Mouse (Mus musculus) gastrocnemius, postnatal 14 days (tissue): ENCODE measurements at regions not wholly inside any gene's neighbourhood (a gene's known extent, or its start where the extent isn't known, plus 50 kb on each side); places are given as distances from the start of the nearest gene placed in this dataset.
"Not testable (repeated sequence)": the region's sequence is repeated elsewhere in the genome, so short reads cannot be mapped to it uniquely, and the experiment has no call there.

Experiments used
- DNase-seq: peaks from one replicate; pipeline ENCODE4 v3.0.0; 2021; ENCODE audit warnings: mixed read lengths
- intact Hi-C: fragments of 180-260 bp; cut with DNase I; formaldehyde crosslinking; loops from one replicate; pipeline ENCODE4 v1.15.1; 2025; ENCODE audit warnings: low total_unique reads

DNA sequence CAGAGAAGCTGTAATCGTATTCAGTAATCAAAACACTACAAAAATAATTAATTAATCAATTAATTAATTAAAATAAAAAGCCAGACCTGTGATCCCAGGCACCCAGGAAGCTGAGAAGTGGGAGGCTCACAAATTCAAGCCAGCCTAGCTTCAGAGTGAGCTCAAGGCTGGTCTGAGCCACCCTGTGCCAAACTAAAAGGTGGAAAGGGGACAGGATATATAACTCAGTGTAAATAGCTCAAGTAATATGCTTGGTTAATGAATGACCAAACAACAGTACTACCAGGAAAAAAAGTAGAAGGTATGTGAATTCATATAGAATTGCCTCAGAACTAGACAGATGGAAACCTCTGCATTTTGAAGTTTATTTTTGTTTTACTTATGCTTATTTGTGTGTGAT, 321.2 kb downstream of the Rbm26 start:
- intact Hi-C loops, result no loop called here
- no peak for DNase-seq

DNA sequence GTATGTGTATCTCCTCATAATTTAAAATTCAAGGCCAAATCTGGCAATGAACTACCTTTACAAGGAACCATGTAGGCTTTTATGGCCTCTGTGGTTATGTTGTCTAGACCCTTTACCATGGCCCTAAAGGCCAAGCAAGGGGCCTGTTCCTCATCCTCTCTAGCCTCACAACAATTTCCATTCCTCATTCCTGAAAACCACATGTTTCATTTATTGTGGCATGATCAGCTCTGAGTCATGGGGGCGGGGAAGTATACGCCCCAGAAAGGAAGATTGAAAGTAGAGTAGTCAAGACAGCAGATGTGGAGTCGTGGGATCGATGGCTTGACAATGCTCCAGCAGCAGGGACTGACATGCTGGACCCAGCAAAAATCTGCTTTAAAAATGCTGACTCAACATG, 326.8 kb upstream of the Rnf219 start:
- intact Hi-C loops, result no loop called here
- DNase-seq, result no peak

DNA sequence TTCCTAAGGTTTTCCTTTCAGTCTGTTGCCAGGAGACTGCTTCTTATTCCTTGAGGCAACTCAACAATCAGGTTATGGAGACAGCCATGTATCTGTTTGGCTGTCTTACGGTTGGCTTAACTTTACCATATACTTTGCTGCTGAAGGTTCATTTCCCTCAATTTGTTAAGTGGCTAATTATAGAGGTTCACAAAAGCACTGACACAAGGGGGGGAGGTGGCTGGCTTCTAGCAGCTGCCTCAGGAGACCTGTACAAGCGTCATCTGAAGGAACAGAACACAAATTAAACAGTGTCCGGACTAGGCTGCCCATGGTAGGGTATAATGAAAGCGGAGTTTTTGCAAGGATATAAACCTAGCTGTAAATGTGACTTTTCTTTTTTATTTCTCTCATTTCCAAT, 305.0 kb upstream of the Rnf219 start:
- intact Hi-C loops, result no loop called here
- DNase-seq, result no peak

DNA sequence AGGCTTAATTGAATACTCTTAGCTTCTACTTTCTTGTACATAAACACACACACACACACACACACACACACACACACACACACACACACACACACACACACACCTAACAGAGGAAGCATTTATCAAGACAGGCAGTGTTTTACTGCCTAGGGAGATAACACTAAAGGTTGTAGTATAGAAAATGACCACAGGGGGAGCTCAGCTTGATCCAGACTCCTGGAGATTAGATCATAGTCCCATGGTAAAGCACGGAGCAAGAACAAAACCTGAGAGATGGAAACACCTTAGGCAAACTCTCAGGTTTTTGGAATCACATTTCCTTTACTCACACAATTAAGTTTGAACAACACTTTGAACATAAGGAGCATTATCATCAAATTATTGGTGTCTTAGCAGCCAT, 302.5 kb upstream of the Rnf219 start:
- intact Hi-C loops, result no loop called here
- DNase-seq, result no peak

DNA sequence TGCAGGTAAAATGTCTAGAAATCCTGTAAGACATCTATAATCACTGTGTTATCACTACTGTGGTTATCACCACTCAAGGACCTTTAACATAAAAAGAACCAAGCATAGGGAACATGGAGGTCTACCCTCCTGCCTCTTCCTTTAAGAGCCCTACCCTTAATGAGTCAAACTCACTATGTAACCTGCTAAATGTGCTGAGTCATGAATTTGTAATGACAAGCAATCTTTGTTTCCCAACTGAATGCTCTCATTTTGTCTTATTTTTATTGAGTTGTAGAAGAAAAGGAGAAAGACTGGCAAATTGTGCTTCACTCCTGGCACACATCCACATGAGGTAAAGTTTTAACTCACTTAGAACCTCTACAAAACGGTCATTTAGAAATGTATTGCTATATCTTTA, 301.8 kb upstream of the Rnf219 start:
- intact Hi-C loops, result no loop called here
- no peak for DNase-seq

DNA sequence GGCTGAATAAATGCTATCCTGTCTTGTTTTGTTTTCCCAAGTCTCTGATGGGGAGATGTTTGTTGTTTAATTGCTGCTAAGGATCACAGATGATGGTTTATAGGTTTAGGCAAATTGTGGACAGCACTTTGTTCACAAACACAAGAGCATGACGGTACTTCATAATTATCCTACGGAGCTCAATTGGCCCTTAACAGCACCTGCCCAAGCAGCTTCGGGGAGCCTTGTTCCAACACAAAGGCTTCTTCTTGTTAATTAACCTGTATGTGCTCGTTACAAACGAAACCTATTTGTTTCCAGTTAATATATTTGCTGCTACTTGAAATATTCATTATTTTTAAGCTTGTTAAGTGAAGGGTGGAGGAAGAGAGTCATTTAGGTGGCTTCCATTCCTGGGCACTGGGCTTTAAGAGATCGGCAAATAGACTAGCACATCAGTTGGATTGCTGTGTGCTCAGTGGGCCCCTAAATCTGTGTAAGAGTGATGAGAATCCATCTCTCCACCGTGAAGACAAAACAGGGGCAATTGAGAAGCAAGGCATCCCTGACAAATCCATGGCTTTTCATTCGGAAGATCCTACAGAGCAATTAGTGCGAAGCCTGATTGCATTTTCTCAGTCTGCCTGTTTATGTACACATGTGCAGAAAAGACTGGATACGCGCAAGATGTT, 299.6 kb upstream of the Rnf219 start:
- intact Hi-C loops, result no loop called here
- DNase-seq, result no peak

DNA sequence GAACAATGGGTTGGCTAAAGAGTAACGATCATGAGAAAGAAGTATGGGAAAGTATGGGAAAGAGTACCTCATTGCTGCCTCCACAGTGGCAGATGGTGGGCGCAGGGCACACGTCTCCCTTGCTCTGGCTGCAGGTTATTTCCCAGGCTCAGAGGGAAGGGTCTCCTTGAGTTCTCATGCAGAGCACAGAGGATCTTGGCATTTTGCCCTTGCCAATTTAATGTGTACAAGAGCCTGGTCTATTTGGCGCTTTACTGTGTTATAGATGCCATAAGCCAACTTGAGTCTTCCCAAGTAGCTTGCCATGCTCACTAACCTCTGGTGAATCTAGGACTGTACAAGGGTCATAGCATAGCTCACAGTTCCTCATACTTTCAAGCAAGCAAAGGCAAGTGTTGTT, 296.7 kb upstream of the Rnf219 start:
- intact Hi-C loops, result loop anchor here (10.0 kb wide), 2 partner anchors 674 to 784 kb away; no protein-coding TSS in a partner anchor
- DNase-seq, result no peak

DNA sequence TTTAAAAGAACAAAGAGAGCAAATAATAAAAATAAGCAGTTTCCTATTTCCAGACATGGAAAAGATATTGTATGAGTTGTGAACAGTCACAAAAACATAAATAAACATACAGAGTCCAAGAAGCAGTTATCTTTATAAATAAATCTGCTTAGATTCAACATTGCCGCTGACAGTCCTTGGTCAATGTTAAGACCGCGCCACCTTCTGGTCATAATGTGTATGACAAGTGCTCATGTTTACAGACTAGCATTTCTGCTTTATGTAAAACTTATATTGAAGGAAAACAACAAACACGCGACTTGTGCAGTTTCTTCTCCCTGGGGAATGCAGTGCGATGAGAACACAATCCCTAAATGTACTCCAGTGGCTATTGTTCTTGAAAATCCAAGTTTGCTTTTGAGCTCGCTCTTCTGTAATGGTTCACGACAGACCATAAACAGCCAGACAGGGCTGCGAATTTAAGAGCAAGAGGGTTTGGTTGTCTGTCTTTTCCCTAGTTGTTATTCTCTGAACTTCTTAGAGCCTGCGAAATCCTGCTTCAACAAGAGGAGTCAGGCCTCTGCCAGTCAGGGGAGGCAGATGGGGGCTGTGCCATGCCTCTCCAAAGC, 291.6 kb upstream of the Rnf219 start:
- DNase-seq, result peak; percentile 61
- intact Hi-C loops, result loop anchor here (10.0 kb wide), 2 partner anchors 669 to 779 kb away; no protein-coding TSS in a partner anchor

DNA sequence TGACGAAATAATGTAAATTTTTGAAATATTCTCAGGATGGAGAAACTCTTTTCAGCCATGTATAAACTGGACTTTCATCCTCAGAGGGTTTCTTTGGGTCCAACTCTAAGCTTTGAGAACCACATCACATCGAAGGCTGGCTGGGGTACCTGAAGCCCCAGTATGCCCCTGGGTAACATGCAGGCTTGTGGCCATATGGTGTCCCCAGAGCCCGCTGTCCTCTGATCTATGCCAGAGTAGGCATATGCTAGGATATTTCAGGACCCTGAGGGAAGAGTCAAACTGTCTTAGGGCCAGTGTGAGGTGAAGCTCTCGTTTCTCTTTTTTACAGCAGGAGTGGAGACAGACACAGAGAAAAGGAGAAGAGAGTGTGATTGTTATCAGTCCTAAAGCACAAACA, 289.6 kb upstream of the Rnf219 start:
- no peak for DNase-seq
- intact Hi-C loops, result loop anchor here (10.0 kb wide), 2 partner anchors 667 to 777 kb away; no protein-coding TSS in a partner anchor

DNA sequence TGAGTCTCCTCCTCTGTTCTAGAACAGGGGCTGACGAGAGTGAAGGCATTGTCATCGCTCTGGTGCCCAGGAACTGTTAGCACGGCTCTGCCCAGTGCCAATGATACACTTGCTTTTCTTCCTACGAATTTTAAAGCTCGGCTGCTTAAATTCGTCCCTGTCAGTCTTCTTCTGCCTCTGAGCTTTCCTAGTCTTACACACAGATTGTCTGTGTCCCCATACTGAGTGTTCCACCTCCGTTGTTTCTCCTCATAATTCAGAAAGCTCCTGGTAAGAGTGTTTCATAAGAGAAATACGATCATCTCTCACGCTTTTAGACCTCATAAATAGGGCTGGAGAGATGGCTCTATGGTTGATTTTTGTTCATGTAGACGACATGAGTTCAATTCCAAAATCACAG, 282.9 kb upstream of the Rnf219 start:
- no peak for DNase-seq
- intact Hi-C loops, result no loop called here

DNA sequence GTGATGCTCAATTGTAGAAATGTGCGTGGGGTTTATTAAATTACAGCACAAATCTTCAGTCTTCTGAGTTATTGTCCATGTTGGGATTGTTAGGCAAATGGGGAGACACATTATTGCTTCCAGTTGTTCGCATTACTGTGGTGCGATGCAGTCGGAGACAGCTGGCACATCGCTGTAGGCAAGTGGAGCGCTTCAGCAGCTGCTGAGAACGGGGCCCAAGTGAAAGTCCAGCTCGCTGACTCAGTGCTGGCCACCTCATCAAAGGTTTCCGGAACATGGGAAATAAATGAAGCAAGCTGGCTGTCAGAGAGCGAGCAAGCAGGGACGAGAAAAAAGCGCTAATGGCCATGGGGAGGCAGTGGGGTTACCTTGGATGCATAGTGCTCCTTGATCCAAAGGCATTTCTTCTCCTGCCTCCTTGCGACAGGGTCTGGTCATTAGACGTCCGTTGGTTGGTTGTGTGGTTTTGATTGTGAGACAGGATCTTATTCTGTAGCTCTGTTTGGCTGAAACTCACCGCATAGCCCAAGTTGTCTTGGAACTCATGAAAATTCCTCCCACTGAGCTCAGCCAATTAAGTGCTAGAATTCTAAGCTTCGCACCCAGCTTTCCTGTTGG, 274.0 kb upstream of the Rnf219 start:
- peak; percentile 45 for DNase-seq
- intact Hi-C loops, result no loop called here

DNA sequence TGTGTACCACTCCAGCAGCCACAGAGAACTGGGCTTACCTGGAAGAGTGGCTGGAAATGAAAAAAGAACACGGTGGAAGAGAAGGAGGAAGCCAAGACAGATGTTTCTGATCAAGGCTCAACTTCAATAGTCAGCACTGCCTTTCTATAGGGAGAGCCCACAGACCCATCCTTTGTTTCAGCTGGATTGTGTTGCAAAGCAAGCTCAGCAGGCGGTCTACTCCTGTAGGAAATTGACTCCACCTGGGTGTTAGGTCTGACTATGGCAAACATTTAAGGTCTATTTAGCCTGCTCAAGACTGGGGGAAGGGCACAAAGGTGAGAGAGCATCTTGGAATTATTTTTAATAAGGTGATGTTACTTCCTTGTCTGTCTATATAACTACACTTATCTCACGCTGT, 266.9 kb upstream of the Rnf219 start:
- intact Hi-C loops, result no loop called here
- no peak for DNase-seq

DNA sequence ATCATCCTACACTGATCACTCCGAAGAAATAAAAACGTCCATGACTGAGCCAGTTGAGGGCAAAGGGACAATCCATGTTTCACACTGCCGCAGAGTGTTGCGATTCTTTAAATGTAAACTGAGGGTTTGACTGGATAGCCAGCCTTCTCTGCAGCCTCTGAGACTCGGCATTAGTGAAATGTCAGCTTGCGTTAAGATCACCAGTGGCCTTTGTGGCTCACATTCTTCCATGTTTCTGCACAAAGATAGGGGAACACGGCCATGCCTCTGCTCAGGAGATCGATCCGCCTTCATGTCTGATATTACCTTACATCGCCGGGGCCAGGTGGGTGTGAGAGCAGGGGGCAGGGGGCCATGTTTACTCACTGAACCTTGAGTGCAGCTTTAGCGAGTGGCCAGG, 262.6 kb upstream of the Rnf219 start:
- intact Hi-C loops, result no loop called here
- no peak for DNase-seq

DNA sequence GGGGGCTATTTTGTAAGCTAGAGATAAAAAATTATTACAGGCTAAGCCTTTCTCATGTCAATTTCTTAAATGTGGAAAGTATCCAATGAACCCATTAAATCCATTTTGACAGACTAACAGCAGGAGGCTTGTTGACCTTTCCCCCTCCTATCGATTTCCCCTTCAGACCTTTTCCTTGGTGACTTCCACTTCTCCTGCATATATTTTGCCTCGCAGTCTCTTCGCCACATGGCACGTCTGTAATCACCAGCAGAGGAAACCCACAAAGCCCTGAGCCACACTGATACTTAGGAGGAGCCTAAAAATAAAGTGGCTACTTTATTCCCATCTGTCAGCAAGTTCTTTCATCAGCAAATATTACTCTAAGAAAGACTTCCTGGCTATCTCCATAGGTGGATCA, 247.5 kb upstream of the Rnf219 start:
- intact Hi-C loops, result no loop called here
- no peak for DNase-seq

DNA sequence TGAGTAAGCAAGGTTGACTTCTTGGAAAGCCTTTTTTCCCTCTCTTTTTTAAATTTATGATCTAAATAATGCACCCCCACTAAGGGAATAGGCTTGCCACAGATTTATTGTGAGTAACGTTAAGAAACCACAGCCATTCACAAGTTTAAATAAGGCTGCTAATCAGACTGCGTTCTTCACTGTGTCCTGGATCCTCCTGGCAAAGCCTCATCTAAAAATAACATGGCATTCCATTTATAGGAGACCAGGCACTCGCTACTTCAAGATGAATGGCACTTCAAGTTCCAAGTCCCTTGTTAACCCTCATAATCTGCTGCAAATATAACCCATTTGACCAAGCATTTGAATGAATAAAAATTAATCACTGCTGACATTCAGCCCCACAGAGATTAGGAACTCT, 211.8 kb upstream of the Rnf219 start:
- no peak for DNase-seq
- intact Hi-C loops, result no loop called here

DNA sequence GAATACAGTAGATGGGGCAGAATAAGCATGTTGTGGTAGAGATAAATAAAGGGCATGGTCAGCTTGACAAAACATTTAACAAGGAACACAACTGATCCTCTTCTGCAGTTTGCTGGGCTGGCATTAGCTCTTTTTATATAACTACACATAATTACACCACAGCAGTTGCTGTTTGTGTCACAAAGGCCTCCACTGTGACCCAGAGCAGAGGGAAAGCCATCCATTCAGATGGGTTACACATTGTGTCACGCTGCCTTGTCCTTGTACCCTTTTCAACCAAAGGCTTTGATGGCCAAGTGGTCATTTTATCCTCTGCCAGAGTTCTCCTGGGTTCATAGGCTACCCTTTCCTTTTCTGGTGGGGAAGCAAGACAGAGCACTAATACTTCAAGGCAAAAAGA, 209.6 kb upstream of the Rnf219 start:
- DNase-seq, result no peak
- intact Hi-C loops, result no loop called here

DNA sequence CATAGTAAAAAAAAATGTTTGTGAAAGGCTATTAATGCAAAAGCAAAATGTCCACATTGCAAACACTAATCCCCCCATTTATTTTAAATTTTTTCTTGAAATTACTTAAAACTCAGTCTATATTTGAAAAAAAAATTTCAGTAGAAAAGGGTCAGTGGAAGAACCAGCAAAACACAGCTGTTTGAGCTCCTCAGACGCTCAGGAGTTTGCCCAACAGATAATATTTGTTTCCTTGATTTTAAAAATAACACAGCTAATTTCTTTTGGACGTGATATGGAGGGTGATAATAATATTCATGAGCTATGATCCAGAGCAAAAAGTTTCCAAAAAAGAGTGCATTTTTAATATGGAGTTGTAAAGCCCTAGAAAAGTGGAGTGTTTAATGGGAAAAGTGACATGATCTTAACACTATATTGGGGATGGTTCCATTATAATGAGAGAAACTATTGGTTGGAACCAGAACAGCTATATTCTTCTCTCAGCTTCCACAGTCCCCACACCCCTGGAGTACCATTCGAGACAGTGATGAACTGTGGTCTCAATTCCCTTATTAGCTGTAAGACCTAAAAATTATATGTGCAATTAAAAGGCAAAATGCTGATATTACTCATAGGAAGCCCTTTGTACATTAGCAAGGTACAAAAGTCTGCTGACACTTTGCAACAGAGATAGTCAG, 209.0 kb upstream of the Rnf219 start:
- intact Hi-C loops, result no loop called here
- DNase-seq, result no peak

DNA sequence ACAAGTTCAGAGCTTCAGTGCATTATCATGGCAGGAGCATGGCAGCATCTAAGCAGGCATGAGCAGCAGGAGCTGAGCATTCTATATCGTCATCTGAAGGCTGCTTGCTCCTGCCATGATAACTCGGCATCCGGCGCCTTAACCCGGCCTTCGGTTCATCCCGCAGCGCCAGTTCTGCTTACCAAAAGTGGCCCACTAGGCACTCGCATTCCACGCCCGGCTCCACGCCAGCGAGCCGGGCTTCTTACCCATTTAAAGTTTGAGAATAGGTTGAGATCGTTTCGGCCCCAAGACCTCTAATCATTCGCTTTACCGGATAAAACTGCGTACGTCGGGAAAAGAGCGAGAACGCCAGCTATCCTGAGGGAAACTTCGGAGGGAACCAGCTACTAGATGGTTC, 193.2 kb upstream of the Rnf219 start:
- intact Hi-C loops, DNase-seq: not testable (repeated sequence)

DNA sequence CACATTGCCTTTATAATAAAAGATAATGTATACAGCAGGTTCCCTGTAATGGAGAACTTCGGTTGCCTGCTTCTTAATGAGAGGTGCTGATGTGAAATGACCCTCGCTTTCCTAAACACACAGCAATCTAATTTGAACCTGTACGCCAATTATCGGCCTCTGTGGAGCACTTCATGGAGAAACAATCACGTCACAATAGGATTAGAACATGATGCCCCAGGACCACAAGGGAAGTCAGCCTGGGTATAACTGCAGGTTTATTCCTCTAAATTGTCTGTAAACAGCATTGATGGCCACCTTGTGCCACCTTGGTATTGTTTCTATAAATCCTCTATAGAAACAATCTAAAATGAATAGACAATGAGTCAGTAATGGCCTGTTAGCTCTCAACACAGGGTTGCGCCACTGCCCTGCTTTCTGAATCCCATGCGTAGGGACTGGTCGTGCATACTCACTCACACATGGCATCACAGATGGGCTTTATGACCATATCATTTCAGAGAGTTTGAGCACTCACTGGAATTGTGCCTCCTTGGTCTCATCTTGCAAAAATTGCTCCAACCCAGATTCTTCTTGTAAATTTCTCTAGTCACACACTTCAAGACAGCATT, 179.9 kb upstream of the Rnf219 start:
- intact Hi-C loops, result no loop called here

DNA sequence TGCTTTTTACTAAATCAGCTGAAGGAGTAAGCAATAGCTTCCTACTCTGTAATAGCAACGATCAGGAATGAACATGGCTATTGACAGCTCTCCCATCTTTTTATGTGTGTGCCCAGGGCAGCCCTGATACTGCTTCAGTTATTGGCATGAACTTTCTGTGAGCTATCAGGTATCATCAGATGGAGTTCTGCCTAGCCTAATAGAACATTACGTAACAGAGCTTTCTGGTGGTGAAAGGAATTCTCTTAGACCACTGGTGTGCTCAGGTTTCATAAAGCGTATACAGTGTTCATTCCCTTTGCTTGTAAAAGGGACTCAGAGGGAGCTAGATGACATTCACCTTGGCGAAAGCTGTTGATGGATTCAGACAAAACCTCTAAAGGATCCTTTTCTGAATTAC, 176.5 kb upstream of the Rnf219 start:
- intact Hi-C loops, result no loop called here
- DNase-seq, result no peak

More for the DNA sequence above, 179.9 kb upstream of the Rnf219 start:
- DNase-seq, result no peak
